Mouse (Mus musculus) thymus, postnatal 36 days (tissue): ENCODE measurements at regions not wholly inside any gene's neighbourhood (a gene's known extent, or its start where the extent isn't known, plus 50 kb on each side); places are given as distances from the start of the nearest gene placed in this dataset.

Experiments
- DNase-seq, 2 experiments: peaks; one replicate each; pipeline ENCODE4 v3.0.0; 2022; ENCODE audit warnings: mixed read lengths in 2 of 2

- DNase-seq = no peak
These were observed 101.5 kb upstream of the Ufm1 start for GRCm38 (mm10) chr3:53965142-53965541.

DNA sequence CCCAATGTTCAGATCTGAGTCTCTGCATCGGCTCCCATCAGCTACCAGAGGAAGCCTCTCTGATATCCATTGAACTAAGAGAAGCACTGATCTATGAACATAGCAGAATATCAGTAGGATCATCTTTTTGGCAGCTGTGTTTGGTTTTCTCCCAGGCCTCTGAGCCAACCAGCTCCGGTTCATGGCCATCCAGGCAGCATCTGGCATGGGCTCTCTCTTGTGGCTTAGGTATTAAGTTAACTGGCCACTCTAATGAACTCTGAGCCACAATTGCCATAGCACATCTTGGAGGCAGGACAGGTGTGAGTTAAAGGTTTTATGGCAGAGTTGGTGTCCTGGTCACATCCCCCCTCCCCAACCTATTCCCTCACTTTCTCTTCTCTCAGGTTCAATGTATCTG is 90.2 kb upstream of the Ufm1 start:
- no peak for DNase-seq

GRCm38 (mm10) chr3:53939684-53940189 is 76.1 kb upstream of the Ufm1 start:
- DNase-seq = no peak

DNA sequence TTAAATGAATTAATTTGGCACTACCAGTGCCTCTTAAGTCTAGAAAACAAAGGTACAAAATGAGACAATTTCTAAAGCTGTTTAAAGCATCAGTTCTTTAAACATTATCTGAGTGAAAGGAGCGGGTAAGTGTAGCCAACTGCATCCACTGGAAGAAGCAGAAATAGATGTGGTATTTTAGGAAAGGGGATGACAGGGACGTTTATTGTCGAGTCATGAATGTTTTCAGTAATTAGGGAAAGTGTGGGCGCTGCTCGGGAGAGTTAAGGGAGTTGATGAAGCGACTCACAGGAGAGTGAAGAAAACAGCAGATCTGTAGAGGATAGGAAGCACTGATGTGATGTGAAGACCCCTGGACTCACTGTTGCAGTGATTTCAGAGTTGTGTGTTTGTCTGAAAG is 68.1 kb upstream of the Ufm1 start:
- DNase-seq = no peak

- DNase-seq = no peak
These were observed 56.3 kb upstream of the Ufm1 start for GRCm38 (mm10) chr3:53919941-53920340.

DNA sequence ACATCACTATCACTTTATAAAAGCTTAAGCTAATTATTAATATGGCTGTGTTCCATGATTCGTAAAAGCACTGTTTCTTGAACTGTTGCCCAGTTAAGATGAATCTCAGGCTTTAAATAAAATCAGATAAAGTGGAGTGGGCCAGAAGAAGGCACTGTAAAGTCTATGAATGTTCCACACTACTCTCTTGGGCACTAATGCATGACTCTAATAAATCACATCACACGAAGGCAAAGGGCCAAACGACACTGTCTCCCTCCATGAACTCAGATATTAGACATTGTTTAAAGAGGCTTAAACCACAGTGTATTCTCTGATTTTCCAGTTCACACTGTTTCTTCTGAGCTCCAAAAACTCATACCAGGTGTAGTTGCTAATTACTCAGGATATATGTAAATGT is 55.9 kb upstream of the Ufm1 start:
- no peak for DNase-seq

GRCm38 (mm10) chr3:53917960-53918359 is 54.3 kb upstream of the Ufm1 start:
- DNase-seq = no peak

DNA sequence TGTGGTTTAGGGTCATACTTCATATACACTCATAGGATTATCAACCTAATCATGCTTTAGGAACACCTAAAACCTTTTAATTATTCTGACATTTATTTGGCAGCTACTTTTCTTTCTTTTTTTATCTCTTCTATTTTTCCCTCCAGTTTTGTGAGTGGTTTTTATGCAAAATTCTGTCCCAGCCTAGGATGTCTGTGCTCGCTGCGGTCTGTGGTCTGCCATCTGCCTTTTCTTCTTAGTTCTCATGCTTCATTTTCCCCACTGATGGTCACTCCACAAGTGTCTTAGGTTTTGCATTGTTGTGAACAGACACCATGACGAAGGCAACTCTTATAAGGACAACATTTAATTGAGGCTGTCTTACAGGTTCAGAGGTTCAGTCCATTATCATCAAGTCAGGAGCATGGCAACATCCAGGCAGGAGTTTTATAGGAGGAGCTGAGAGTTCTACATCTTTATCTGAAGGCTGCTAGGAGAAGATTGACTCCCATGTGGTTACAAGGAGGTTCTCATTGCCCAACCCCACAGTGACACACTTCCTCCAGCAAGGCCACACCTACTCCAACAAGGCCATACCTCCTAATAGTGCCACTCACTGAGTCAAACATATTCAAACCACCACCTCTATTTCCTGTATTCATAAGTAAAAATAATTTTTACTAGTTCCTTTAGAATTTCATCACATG is 50.5 kb upstream of the Ufm1 start:
- no peak for DNase-seq
